Mouse (Mus musculus): ENCODE measurements around the gene Ankrd12.

The Ankrd12 gene

DNA sequence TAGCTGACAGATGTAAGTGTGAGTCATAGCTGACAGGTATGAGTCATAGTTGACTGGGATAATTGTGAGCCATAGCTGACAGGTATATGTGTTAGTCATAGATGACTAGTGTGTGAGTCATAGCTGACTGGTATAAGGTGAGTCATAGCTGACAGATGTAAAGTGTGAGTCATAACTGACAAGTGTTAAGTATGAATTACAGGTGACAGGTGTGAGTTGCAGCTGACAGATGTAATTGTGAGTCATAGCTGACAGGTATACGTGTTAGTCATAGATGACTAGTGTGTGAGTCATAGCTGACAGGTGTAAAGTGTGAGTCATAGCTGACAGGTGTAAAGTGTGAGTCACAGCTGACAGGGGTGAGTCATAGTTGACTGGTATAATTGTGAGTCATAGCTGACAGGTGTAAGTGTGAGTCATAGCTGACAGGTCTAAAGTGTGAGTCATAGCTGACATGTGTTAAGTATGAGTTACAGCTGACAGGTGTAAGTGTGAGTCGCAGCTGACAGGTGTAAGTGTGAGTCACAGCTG lies 115.2 kb downstream of the Ankrd12 start:
- DNase-seq = no peak

DNA sequence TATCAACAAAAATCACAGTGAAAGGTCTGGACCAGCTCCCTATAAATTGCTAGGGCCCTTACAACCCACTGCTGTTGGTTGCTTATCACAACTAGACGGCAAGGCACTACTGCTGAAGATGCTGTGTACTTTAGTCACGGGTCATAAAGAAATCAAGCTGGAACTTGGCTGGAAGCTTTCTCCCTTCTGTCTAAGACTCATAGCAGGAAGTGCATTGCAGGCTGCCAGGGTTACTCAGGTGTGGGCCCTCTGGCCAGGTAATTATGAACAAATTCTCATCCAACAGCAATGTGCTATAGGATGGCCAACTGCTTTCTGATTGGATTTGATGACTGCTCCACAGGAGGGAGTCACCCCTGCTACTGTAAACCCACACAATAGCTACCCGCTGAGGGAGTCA lies 117.9 kb downstream of the Ankrd12 start:
- DNase-seq = no peak

DNA sequence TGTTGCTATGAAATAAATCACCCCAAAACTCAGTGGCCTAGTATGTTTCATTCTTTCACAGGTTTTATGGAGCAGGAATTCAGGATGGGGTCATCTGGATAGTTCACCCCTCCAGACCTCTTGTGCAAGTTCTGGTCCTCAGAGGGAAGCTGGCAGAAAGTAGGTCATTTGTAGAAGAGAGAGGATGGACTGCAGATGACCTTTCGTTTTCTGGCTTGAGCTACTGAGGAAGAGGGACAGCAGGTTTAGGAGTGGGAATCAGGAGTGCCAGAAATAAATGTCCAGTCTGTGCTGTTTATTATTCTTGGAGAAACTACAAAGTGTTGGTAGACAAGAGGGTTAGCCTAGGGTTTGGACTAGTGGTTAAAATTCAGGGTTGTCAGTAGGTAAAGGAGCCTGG lies 118.5 kb downstream of the Ankrd12 start:
- peak; percentile 59 for DNase-seq

- no peak for DNase-seq
These were observed 119.0 kb downstream of the Ankrd12 start for GRCm38 (mm10) chr17:65957782-65958325.

DNA sequence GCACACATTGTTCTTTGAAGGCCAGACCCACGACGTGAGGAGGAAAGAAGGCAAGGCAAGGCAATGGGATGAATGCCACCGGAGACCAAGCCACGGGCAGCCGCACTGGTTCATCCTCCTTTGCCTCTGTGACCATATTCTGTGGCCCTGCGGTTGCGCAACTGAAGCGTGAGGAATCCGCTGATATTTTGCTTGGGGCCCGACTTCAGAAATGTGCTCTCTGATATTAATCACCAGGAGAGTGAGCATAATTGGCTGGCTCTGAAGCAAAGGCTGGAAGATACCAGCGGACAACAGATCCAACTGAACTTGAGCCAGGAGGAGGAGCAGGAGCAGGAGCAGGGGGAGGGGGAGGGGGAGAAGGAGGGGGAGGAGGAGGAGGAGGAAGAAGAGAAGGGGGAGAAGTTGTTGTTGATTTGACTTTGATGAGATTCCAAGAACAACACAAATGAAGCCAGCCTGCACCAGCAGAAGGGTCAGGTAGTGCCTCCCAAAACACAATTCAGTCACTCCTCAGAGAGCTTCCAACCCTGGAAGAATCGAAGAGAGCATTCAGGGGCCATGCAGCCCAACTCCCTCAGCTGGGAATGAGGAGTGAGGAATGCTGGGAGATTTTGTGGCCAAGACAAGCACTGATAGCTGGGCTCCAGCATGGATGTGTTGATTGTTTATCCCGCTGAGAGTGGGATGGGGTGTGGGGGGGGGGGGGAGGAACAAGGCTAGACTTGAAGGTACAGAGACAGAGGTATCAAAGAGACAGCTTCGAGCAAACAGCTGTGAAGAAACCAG lies 119.7 kb downstream of the Ankrd12 start:
- DNase-seq = peak; percentile 59

- no peak for DNase-seq
These were observed 120.7 kb downstream of the Ankrd12 start for GRCm38 (mm10) chr17:65956140-65956539.

GRCm38 (mm10) chr17:65953959-65954358 lies 122.9 kb downstream of the Ankrd12 start:
- no peak for DNase-seq

DNA sequence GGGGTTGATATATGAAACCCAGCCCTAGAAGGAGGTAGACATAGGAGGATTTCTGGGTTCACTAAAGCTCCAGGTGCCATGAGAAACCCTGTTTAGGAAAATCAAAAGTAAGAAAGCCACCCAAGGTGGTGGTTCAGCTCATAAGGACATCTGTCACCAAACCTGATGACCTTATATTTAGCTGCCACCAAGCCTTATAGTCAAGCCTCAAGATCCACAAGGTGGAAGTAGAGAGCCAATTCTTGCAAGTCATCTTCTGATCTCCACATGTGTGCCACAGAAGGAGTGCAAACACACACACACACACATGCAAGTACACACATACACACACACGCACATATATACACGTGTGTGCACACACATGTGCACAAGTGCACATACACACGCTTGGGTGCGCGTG lies 124.8 kb downstream of the Ankrd12 start:
- DNase-seq = no peak

- peak; percentile 97 for DNase-seq
These were observed 126.1 kb downstream of the Ankrd12 start, which contains the start of gene Twsg1 for GRCm38 (mm10) chr17:65950622-65951404. Twsg1 (minus strand) TSS chr17:65951226.

- DNase-seq = peak; percentile 72
These were observed 126.7 kb downstream of the Ankrd12 start for GRCm38 (mm10) chr17:65950183-65950582.

DNA sequence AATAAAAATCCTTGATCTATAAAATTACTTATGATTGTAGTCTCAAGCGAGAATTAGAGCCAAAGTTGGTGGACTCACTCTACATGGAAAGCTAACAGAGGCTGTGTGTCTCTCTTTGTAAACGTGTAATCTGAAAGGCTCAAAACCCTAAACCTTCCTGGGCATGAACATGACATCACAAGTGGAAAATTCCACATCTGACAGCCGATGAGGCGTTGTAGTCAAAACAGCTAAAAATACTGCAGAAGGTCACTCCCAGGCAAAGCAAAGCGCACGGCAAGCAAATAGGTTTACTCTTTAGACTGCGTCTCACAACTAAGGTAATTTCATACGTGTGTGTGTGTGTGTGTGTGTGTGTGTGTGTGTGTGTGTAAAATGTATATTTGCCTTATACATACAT lies 129.6 kb downstream of the Ankrd12 start:
- no peak for DNase-seq

- no peak for DNase-seq
These were observed 131.5 kb downstream of the Ankrd12 start for GRCm38 (mm10) chr17:65945420-65945819.

- DNase-seq = no peak
These were observed 134.5 kb downstream of the Ankrd12 start for GRCm38 (mm10) chr17:65942394-65942793.

DNA sequence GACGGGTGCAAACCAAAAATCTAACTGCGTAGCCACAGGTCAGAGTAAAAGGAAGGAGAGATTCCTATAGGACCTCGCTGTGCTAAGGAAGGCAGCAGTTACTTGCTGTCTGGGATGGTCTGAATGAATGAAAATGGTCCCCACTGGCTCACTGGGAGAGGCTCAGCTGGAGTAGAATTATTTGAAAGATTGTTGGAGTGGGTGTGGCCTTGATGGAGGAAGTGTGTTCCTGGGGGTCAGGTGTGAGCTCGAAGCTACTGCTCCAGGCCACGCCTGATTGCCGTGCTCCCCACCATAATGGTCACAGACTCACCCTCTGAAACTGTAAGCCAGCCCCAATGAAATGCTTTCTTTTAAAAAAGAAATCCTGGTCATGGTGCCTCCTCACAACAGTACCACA lies 135.6 kb downstream of the Ankrd12 start:
- no peak for DNase-seq

GRCm38 (mm10) chr17:65940221-65940620 lies 136.7 kb downstream of the Ankrd12 start:
- no peak for DNase-seq

DNA sequence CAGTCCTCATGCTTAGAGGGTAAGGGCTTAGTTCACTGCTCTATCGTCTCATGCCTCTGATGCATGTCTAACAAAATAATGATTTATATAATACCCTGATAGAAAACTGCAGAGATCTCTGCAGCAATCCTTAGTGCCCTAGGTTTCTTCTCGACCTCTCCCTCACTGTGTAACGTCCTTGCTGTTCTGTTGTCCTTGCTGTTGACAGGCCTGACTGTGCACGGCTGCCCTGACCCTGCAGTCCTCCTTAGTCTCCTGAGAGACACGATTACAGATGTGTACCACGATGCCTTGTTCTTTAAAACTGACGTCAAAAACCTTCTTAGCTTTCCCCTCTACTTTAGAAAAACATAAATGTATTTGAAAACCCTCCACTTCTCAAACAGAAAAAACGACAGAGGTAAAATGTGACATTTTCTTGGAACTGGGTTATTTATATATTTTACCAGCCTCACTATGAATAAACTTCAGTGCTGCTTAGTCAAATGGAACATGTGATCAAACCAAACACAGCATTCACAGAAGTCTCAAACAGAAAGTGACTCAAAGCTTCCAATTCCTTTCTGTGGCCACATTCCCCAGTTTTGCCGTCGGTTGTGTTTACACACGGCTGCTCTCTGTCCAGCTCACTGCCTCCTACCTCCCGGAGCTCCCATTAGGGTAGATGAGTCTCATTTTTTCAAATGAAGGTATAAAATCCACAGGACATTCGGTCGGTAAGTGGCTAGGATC lies 137.3 kb downstream of the Ankrd12 start:
- no peak for DNase-seq

DNA sequence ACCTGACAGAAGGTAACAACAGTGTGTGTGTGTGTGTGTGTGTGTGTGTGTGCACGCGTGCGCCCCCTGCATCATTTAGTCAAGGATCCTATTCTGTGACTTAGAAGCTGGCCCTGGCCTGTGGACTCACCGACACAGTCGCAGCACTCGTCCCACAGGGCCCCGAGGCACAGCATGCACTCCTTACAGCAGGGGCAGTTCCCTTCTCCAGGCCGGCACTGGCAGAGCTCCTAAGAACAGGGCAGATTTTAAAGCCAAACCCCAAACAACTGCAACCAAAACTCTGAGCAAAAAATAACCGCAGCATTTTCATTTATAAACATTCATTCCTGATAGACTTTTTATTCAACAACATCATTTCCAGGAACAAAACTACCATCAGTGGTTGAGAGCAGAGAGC lies 139.2 kb downstream of the Ankrd12 start:
- no peak for DNase-seq

- DNase-seq = no peak
These were observed 143.1 kb downstream of the Ankrd12 start for GRCm38 (mm10) chr17:65933741-65934140.

- DNase-seq = peak; percentile 36
These were observed 145.4 kb downstream of the Ankrd12 start for GRCm38 (mm10) chr17:65931525-65931924.

GRCm38 (mm10) chr17:65930960-65931359 lies 145.9 kb downstream of the Ankrd12 start:
- peak; percentile 80 for DNase-seq

DNA sequence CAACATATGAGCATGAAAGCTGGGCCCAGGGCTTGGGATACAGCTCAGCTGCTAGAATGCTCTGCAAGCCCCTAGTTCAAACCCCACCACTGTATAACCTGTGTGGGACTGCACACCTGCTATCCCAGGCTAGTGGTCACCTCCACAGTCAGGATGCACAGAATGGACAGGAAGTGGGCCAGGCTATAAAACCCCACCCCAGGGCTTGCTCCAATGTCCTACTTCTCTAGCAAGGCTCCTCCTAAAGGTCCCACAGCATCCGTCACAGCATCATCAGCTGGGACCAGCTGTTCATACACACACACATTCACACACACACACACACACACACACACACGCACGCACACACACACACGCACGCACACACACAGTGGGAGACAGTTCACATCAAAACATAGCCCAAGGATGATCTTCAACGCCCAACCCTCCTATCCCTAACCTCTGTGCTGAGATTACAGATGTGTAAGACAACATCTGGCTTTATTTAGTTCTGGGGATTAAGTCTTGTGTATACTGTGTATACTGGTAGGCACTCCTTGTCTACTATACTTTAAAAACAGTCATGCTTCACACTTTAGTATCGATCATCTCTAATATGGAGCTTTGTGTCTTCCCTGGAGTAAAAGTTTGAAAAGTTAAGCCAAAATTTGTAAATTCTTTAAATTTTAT lies 146.6 kb downstream of the Ankrd12 start:
- DNase-seq = no peak

GRCm38 (mm10) chr17:65929319-65929978 lies 147.4 kb downstream of the Ankrd12 start:
- no peak for DNase-seq

Data from cerebellum, adult 9-11 months (tissue).